Mouse (Mus musculus) kidney, adult 2 months (tissue): ENCODE data around the gene Krtcap2.

Source experiments
- CTCF ChIP-seq: fragments of 200-500 bp; conservative IDR thresholded peaks from 2 replicates; pipeline ENCODE4 v1.5.1; 2011; ENCODE audit warnings: low read depth, mild to moderate bottlenecking, control low read depth, low read length, moderate library complexity, mixed read lengths; ENCODE audit not compliant: insufficient read depth, insufficient read length
- POLR2A ChIP-seq: fragments of 200-500 bp; IDR thresholded peaks from one replicate; pipeline ENCODE4 v1.6.1; 2011; ENCODE audit warnings: low read depth, low read length, control low read depth

- TF ChIP-seq CTCF (no peak), POLR2A (no peak)
Observed at GRCm38 (mm10) chr3:89277281-89278021, 31.7 kb downstream of the Krtcap2 start.
